Mouse (Mus musculus): Measurements from ENCODE around the gene Pagr1b. TPM values are rescaled to one million over a fixed set of nuclear protein-coding genes. Genes with fewer than 3 reads are reported as not detected.

Pagr1b gene
- total RNA-seq, 2 experiments from 2014 or later = not detected

GRCm38 (mm10) chr7:127020901-127021562 is 4.7 kb upstream of the Pagr1b start, which contains the start of the genes Gm42742 and Prrt2:
Gm42742 (minus strand) TSS chr7:127021097.
Prrt2 (minus strand) TSS chr7:127021211.
- peak in 1 of 2 experiments; percentile 37 for DNase-seq
- intact Hi-C loops (cut with DNase I) = loop anchor here (5.0 kb wide), 1 partner anchor 34 kb away; no protein-coding TSS in a partner anchor

- no peak for DNase-seq
- intact Hi-C loops (cut with DNase I) = loop anchor here (5.0 kb wide), 1 partner anchor 33 kb away; no protein-coding TSS in a partner anchor
Observed at GRCm38 (mm10) chr7:127020491-127020890, 4.2 kb upstream of the Pagr1b start.

- intact Hi-C loops (cut with DNase I) = loop anchor here (5.0 kb wide), 1 partner anchor 33 kb away; no protein-coding TSS in a partner anchor
- DNase-seq = no peak
Observed at GRCm38 (mm10) chr7:127020031-127020430, 3.7 kb upstream of the Pagr1b start.

- DNase-seq = no peak
- intact Hi-C loops (cut with DNase I) = loop anchor here (5.0 to 10.0 kb wide), 3 partner anchors 42 to 262 kb away; partner anchors contain the start of genes Cdipt, Cdiptos and Mapk3
Observed at GRCm38 (mm10) chr7:127019306-127019960, 3.1 kb upstream of the Pagr1b start.

- intact Hi-C loops (cut with DNase I) = loop anchor here (5.0 to 10.0 kb wide), 3 partner anchors 41 to 261 kb away; partner anchors contain the start of genes Cdipt, Cdiptos and Mapk3
- DNase-seq = no peak
Observed at GRCm38 (mm10) chr7:127018416-127019305, 2.4 kb upstream of the Pagr1b start.

- no peak for DNase-seq
- intact Hi-C loops (cut with DNase I) = loop anchor here (1.0 to 10.0 kb wide), 4 partner anchors 8 to 261 kb away; partner anchors contain the start of genes Cdipt, Cdiptos and Mapk3
Observed at GRCm38 (mm10) chr7:127017950-127018345, 1.7 kb upstream of the Pagr1b start.

GRCm38 (mm10) chr7:127016971-127017949 is 976 bp upstream of the Pagr1b start, which contains the start of gene Pagr1a:
Pagr1a (minus strand) TSS chr7:127017352.
- intact Hi-C loops (cut with DNase I) = loop anchor here (1.0 to 10.0 kb wide), 4 partner anchors 9 to 260 kb away; partner anchors contain the start of genes Cdipt, Cdiptos and Mapk3

GRCm38 (mm10) chr7:127016486-127016938 is 228 bp upstream of the Pagr1b start:
- DNase-seq = no peak
- intact Hi-C loops (cut with DNase I) = loop anchor here (5.0 to 10.0 kb wide), 3 partner anchors 39 to 259 kb away; partner anchors contain the start of genes Cdipt, Cdiptos and Mapk3

More at GRCm38 (mm10) chr7:127016971-127017949, 976 bp upstream of the Pagr1b start, which contains the start of gene Pagr1a:
- DNase-seq = peak; percentile 94 to 95

- intact Hi-C loops (cut with DNase I) = loop anchor here (5.0 to 10.0 kb wide), 3 partner anchors 39 to 259 kb away; partner anchors contain the start of genes Cdipt, Cdiptos and Mapk3
- DNase-seq = no peak
Observed at GRCm38 (mm10) chr7:127016081-127016480, 203 bp downstream of the Pagr1b start.

GRCm38 (mm10) chr7:127014993-127015392 is 1.3 kb downstream of the Pagr1b start:
- DNase-seq = no peak
- intact Hi-C loops (cut with DNase I) = loop anchor here (5.0 to 10.0 kb wide), 3 partner anchors 38 to 258 kb away; partner anchors contain the start of genes Cdipt, Cdiptos and Mapk3

- DNase-seq = peak; percentile 62 to 70
- intact Hi-C loops (cut with DNase I) = loop anchor here (10.0 kb wide), 1 partner anchor 90 kb away; no protein-coding TSS in a partner anchor
Observed at GRCm38 (mm10) chr7:127014320-127014719, 2.0 kb downstream of the Pagr1b start, which contains the start of gene Mvp. Mvp (minus strand) TSS chr7:127014621.

GRCm38 (mm10) chr7:127013385-127013784 is 2.9 kb downstream of the Pagr1b start:
- intact Hi-C loops (cut with DNase I) = loop anchor here (10.0 kb wide), 1 partner anchor 91 kb away; no protein-coding TSS in a partner anchor
- no peak for DNase-seq

GRCm38 (mm10) chr7:127012845-127013244 is 3.4 kb downstream of the Pagr1b start:
- DNase-seq = no peak
- intact Hi-C loops (cut with DNase I) = loop anchor here (10.0 kb wide), 1 partner anchor 92 kb away; no protein-coding TSS in a partner anchor

- intact Hi-C loops (cut with DNase I) = loop anchor here (10.0 kb wide), 1 partner anchor 92 kb away; no protein-coding TSS in a partner anchor
- no peak for DNase-seq
Observed at GRCm38 (mm10) chr7:127012374-127012773, 3.9 kb downstream of the Pagr1b start.

- DNase-seq = no peak
- intact Hi-C loops (cut with DNase I) = loop anchor here (10.0 kb wide), 1 partner anchor 93 kb away; no protein-coding TSS in a partner anchor
Observed at GRCm38 (mm10) chr7:127011717-127012116, 4.6 kb downstream of the Pagr1b start.

- no peak for DNase-seq
- intact Hi-C loops (cut with DNase I) = loop anchor here (10.0 kb wide), 1 partner anchor 94 kb away; no protein-coding TSS in a partner anchor
Observed at GRCm38 (mm10) chr7:127011051-127011450, 5.2 kb downstream of the Pagr1b start.

- intact Hi-C loops (cut with DNase I) = loop anchor here (10.0 kb wide), 1 partner anchor 95 kb away; no protein-coding TSS in a partner anchor
- DNase-seq = no peak
Observed at GRCm38 (mm10) chr7:127009307-127010085, 6.8 kb downstream of the Pagr1b start.

Measured in gastrocnemius, postnatal 36 days (tissue).